Mouse (Mus musculus): Measurements from ENCODE around the gene Gja3. TPM values are rescaled to one million over a fixed set of nuclear protein-coding genes. Genes with fewer than 3 reads are reported as not detected.
A peak's percentile ranks its signal among the peaks of the same experiment; 100 is the strongest.
"Not testable (repeated sequence)": the region's sequence is repeated elsewhere in the genome, so short reads cannot be mapped to it uniquely, and the experiment has no call there.

Gja3 gene
- polyA plus RNA-seq, 1 experiment: not detected

GRCm38 (mm10) chr14:57069906-57070305, 12.0 kb upstream of the Gja3 start:
- not testable (repeated sequence) for H3K27ac ChIP-seq (replicated peaks; ENCODE audit: low read depth, low read length); H3K4me3 ChIP-seq (ENCODE audit: insufficient read depth, low read depth, low read length); H3K4me1 ChIP-seq (ENCODE audit: control insufficient read depth, insufficient read depth, insufficient read length, low read length)

- H3K4me1 ChIP-seq (ENCODE audit: control insufficient read depth, insufficient read depth, insufficient read length, low read length): no peaks in the 10 kb centered on the region
- H3K4me3 ChIP-seq (ENCODE audit: insufficient read depth, low read depth, low read length): no peak overlapping the region
- no peak overlapping the region for H3K27ac ChIP-seq (replicated peaks; ENCODE audit: low read depth, low read length)
These were observed 8.2 kb upstream of the Gja3 start for GRCm38 (mm10) chr14:57066053-57066452.

- not testable (repeated sequence) for H3K4me3 ChIP-seq (ENCODE audit: insufficient read depth, low read depth, low read length); H3K27ac ChIP-seq (replicated peaks; ENCODE audit: low read depth, low read length); H3K4me1 ChIP-seq (ENCODE audit: control insufficient read depth, insufficient read depth, insufficient read length, low read length)
These were observed 2.2 kb upstream of the Gja3 start for GRCm38 (mm10) chr14:57060052-57060451.

GRCm38 (mm10) chr14:57057204-57057562, 717 bp downstream of the Gja3 start:
- Histone ChIP-seq H3K4me1 (ENCODE audit: control insufficient read depth, insufficient read depth, insufficient read length, low read length) (no peaks in the 10 kb centered on the region), H3K4me3 (ENCODE audit: insufficient read depth, low read depth, low read length) (0 out of 2 replicates have a peak overlapping the region, but pooled peaks have one; percentile 14), H3K27ac (replicated peaks; ENCODE audit: low read depth, low read length) (no peak overlapping the region)

GRCm38 (mm10) chr14:57052713-57053112, 5.2 kb downstream of the Gja3 start:
- Histone ChIP-seq H3K27ac (replicated peaks; ENCODE audit: low read depth, low read length) (no peak overlapping the region), H3K4me3 (ENCODE audit: insufficient read depth, low read depth, low read length) (no peak overlapping the region)

GRCm38 (mm10) chr14:57043863-57044262, 14.0 kb downstream of the Gja3 start:
- Histone ChIP-seq H3K4me1 (ENCODE audit: control insufficient read depth, insufficient read depth, insufficient read length, low read length) (no peaks in the 10 kb centered on the region), H3K27ac (replicated peaks; ENCODE audit: low read depth, low read length) (no peak overlapping the region), H3K4me3 (ENCODE audit: insufficient read depth, low read depth, low read length) (no peak overlapping the region)

More at GRCm38 (mm10) chr14:57052713-57053112, 5.2 kb downstream of the Gja3 start:
- no peaks in the 10 kb centered on the region for H3K4me1 ChIP-seq (ENCODE audit: control insufficient read depth, insufficient read depth, insufficient read length, low read length)

GRCm38 (mm10) chr14:57041439-57041838, 16.5 kb downstream of the Gja3 start:
- Histone ChIP-seq H3K4me1 (ENCODE audit: control insufficient read depth, insufficient read depth, insufficient read length, low read length) (no peaks in the 10 kb centered on the region), H3K27ac (replicated peaks; ENCODE audit: low read depth, low read length) (no peak overlapping the region), H3K4me3 (ENCODE audit: insufficient read depth, low read depth, low read length) (no peak overlapping the region)

GRCm38 (mm10) chr14:57034926-57035498, 22.9 kb downstream of the Gja3 start:
- Histone ChIP-seq H3K27ac (replicated peaks; ENCODE audit: low read depth, low read length) (no peak overlapping the region), H3K4me3 (ENCODE audit: insufficient read depth, low read depth, low read length) (no peak overlapping the region)

GRCm38 (mm10) chr14:57034135-57034534, 23.8 kb downstream of the Gja3 start:
- Histone ChIP-seq H3K27ac (replicated peaks; ENCODE audit: low read depth, low read length) (no peak overlapping the region), H3K4me1 (ENCODE audit: control insufficient read depth, insufficient read depth, insufficient read length, low read length) (no peaks in the 10 kb centered on the region), H3K4me3 (ENCODE audit: insufficient read depth, low read depth, low read length) (no peak overlapping the region)

More at GRCm38 (mm10) chr14:57034926-57035498, 22.9 kb downstream of the Gja3 start:
- no peaks in the 10 kb centered on the region for H3K4me1 ChIP-seq (ENCODE audit: control insufficient read depth, insufficient read depth, insufficient read length, low read length)

GRCm38 (mm10) chr14:57032850-57033249, 25.1 kb downstream of the Gja3 start:
- no peak overlapping the region for H3K27ac ChIP-seq (replicated peaks; ENCODE audit: low read depth, low read length)

GRCm38 (mm10) chr14:57018436-57018835, 39.5 kb downstream of the Gja3 start:
- H3K4me1 ChIP-seq (ENCODE audit: control insufficient read depth, insufficient read depth, insufficient read length, low read length): no peaks in the 10 kb centered on the region
- no peak overlapping the region for H3K27ac ChIP-seq (replicated peaks; ENCODE audit: low read depth, low read length)
- no peak overlapping the region for H3K4me3 ChIP-seq (ENCODE audit: insufficient read depth, low read depth, low read length)

More at GRCm38 (mm10) chr14:57032850-57033249, 25.1 kb downstream of the Gja3 start:
- Histone ChIP-seq H3K4me1 (ENCODE audit: control insufficient read depth, insufficient read depth, insufficient read length, low read length) (no peaks in the 10 kb centered on the region), H3K4me3 (ENCODE audit: insufficient read depth, low read depth, low read length) (no peak overlapping the region)

- H3K4me3 ChIP-seq (ENCODE audit: insufficient read depth, low read depth, low read length); H3K27ac ChIP-seq (replicated peaks; ENCODE audit: low read depth, low read length); H3K4me1 ChIP-seq (ENCODE audit: control insufficient read depth, insufficient read depth, insufficient read length, low read length): not testable (repeated sequence)
These were observed 41.1 kb downstream of the Gja3 start for GRCm38 (mm10) chr14:57016806-57017205.

GRCm38 (mm10) chr14:56988621-56989020, 69.3 kb downstream of the Gja3 start:
- Histone ChIP-seq H3K4me1 (ENCODE audit: control insufficient read depth, insufficient read depth, insufficient read length, low read length) (no peaks in the 10 kb centered on the region), H3K27ac (replicated peaks; ENCODE audit: low read depth, low read length) (no peak overlapping the region), H3K4me3 (ENCODE audit: insufficient read depth, low read depth, low read length) (no peak overlapping the region)

Other genes starting within 250 kb of the Gja3 start
- gene Zmym5, start 246.4 kb downstream of the Gja3 start, polyA plus RNA-seq (2012; ENCODE audit: insufficient read depth, insufficient read length, missing spikeins): 19.3 and 20.9 TPM in 2 replicates
- 19.9 and 27.3 TPM in 2 replicates for gene Zmym2, start 171.4 kb downstream of the Gja3 start, polyA plus RNA-seq (2012; ENCODE audit: insufficient read depth, insufficient read length, missing spikeins)
- 0.55 TPM in 1 of 2 replicates, not detected in the other for gene Gjb2, start 46.6 kb upstream of the Gja3 start, polyA plus RNA-seq (2012; ENCODE audit: insufficient read depth, insufficient read length, missing spikeins)
- not detected in 2 replicates for gene Gm4491, start 57.8 kb upstream of the Gja3 start, polyA plus RNA-seq (2012; ENCODE audit: insufficient read depth, insufficient read length, missing spikeins)
- gene Gjb6, start 75.5 kb upstream of the Gja3 start, polyA plus RNA-seq (2012; ENCODE audit: insufficient read depth, insufficient read length, missing spikeins): not detected in 2 replicates